Mouse (Mus musculus) forebrain, embryonic 15.5 days (tissue): Measurements from ENCODE around the gene Crlf3. TPM values are rescaled to one million over a fixed set of nuclear protein-coding genes. Genes with fewer than 3 reads are reported as not detected.

Experiments
- polyA plus RNA-seq: library from polyadenylated mRNA; unstranded; fragments of >200 nt; fragmentation: Nextera tagmentation; extraction: Ambion mirVana; gene quantifications from 2 replicates; pipeline ENCODE4 v1.2.1, GENCODE M21; 2015

Gene Crlf3
- polyA plus RNA-seq, 1 experiment from 2014 or later = 19.6 TPM

Other genes starting within 250 kb of the Crlf3 start
- 51.6 and 55.8 TPM in 2 replicates for gene Utp6, start 118.6 kb downstream of the Crlf3 start, polyA plus RNA-seq
- gene Suz12, start 87.9 kb downstream of the Crlf3 start, polyA plus RNA-seq = 21.1 and 24.2 TPM in 2 replicates
- 8.7 and 9.2 TPM in 2 replicates for gene Atad5, start 8.4 kb upstream of the Crlf3 start, polyA plus RNA-seq
- 28.2 and 30.7 TPM in 2 replicates for gene Tefm, start 61.2 kb upstream of the Crlf3 start, polyA plus RNA-seq
- gene Adap2, start 73.1 kb upstream of the Crlf3 start, polyA plus RNA-seq = 2.7 and 3.3 TPM in 2 replicates
- 3.0 and 3.3 TPM in 2 replicates for gene Rnf135, start 102.9 kb upstream of the Crlf3 start, polyA plus RNA-seq
- gene Rhot1, start 128.0 kb upstream of the Crlf3 start, polyA plus RNA-seq = 75.7 and 78.6 TPM in 2 replicates
- 20.4 and 23.3 TPM in 2 replicates for gene Rhbdl3, start 219.9 kb upstream of the Crlf3 start, polyA plus RNA-seq